Mouse (Mus musculus) hindbrain, postnatal 0 days (tissue): Measurements from ENCODE around the gene Fbxl18. TPM values are rescaled to one million over a fixed set of nuclear protein-coding genes. Genes with fewer than 3 reads are reported as not detected.

ENCODE experiments used
- ATAC-seq: fragments of 200-750 bp; cut with Nextera tagmentation; 2 replicates; pipeline ENCODE4 v1.8.0; 2017; ENCODE audit warnings: mild to moderate bottlenecking, moderate TSS enrichment, moderate library complexity
- DNase-seq: peaks from one replicate; pipeline ENCODE4 v3.0.0-alpha.2; 2015; ENCODE audit warnings: low spot score
- H3K27ac ChIP-seq: fragments of 300-500 bp; sonication (generic); 2 replicates; pipeline ENCODE4 v1.5.1; 2014; ENCODE audit warnings: mild to moderate bottlenecking
- H3K27me3 ChIP-seq: fragments of 300-500 bp; sonication (generic); 2 replicates; pipeline ENCODE4 v1.6.1; 2014; ENCODE audit warnings: low read length, mixed read lengths; ENCODE audit not compliant: insufficient read depth
- H3K36me3 ChIP-seq: fragments of 300-500 bp; sonication (generic); 2 replicates; pipeline ENCODE4 v1.6.1; 2014; ENCODE audit warnings: low read length, mixed read lengths; ENCODE audit not compliant: insufficient read depth
- H3K4me1 ChIP-seq: fragments of 300-500 bp; sonication (generic); 2 replicates; pipeline ENCODE4 v1.6.1; 2014; ENCODE audit warnings: antibody characterized with exemption, low read length, mixed read lengths; ENCODE audit not compliant: insufficient read depth
- H3K4me2 ChIP-seq: fragments of 300-500 bp; sonication (generic); 2 replicates; pipeline ENCODE4 v1.6.1; 2014; ENCODE audit warnings: low read depth, mild to moderate bottlenecking, low read length, moderate library complexity, mixed read lengths
- H3K4me3 ChIP-seq: fragments of 300-500 bp; sonication (generic); 2 replicates; pipeline ENCODE4 v1.5.1; 2014; ENCODE audit warnings: low read length
- H3K9ac ChIP-seq: fragments of 300-500 bp; sonication (generic); replicated peaks from 2 replicates; pipeline ENCODE4 v1.6.1; 2014; ENCODE audit warnings: mild to moderate bottlenecking, low read length, moderate library complexity, mixed read lengths
- H3K9me3 ChIP-seq: fragments of 300-500 bp; sonication (generic); 2 replicates; pipeline ENCODE4 v1.6.1; 2016; ENCODE audit warnings: low read length, mixed read lengths
- CTCF ChIP-seq: IDR thresholded peaks from 2 replicates; pipeline ENCODE4 v1.5.1; 2016; ENCODE audit warnings: antibody characterized with exemption, control low read depth, low read depth
- WGBS: fragments of 180-500 bp; shearing (Covaris S2); extraction: QIAGEN DNeasy Blood & Tissue Kit; methylation state at CpG from one replicate; pipeline ENCODE4 v1.1.7; 2014; 5-methylcytosine and 5-hydroxymethylcytosine counted together
- polyA plus RNA-seq: library from polyadenylated mRNA; unstranded; fragments of >200 nt; fragmentation: Nextera tagmentation; extraction: Ambion mirVana; gene quantifications from 2 replicates; pipeline ENCODE4 v1.2.1, GENCODE M21; 2015
- total RNA-seq: library from RNA; depleted of rRNA; stranded (reverse); fragments of >200 nt; gene quantifications from 2 replicates; pipeline ENCODE4 v1.2.3, GENCODE M21; 2014

Gene Fbxl18
- total and polyA plus RNA-seq, 2 experiments from 2014 or later: 31.4 to 68.6 TPM

GRCm38 (mm10) chr5:142881936-142882335, 13.3 kb downstream of the Fbxl18 start:
- peaks cover 21% of the 10 kb centered on the region for H3K36me3 ChIP-seq
- H3K9ac ChIP-seq: no peak overlapping the region
- H3K4me3 ChIP-seq: no peak overlapping the region
- TF ChIP-seq CTCF: no peak
- no peaks in the 10 kb centered on the region for H3K27me3 ChIP-seq
- 83% methylated on average over 8 of the region's 8 CpGs for WGBS
- no peaks in the 10 kb centered on the region for H3K9me3 ChIP-seq
- peaks cover 14% of the 10 kb centered on the region; the same call in 1 of the 2 replicates for H3K4me1 ChIP-seq
- DNase-seq (no peak), ATAC-seq (no peak)
- no peak overlapping the region for H3K4me2 ChIP-seq
- no peak overlapping the region for H3K27ac ChIP-seq

GRCm38 (mm10) chr5:142880806-142881516, 14.3 kb downstream of the Fbxl18 start:
- ATAC-seq: no peak
- H3K9me3 ChIP-seq: no peaks in the 10 kb centered on the region
- H3K9ac ChIP-seq: peak overlapping the region; percentile 37
- H3K27me3 ChIP-seq: no peaks in the 10 kb centered on the region
- 0 out of 2 replicates have a peak overlapping the region, but pooled peaks have one; percentile 3 for H3K4me2 ChIP-seq
- H3K36me3 ChIP-seq: peaks cover 11% of the 10 kb centered on the region
- WGBS: 25% methylated on average over 13 of the region's 13 CpGs
- no peak overlapping the region for H3K4me3 ChIP-seq
- peak overlapping the region; percentile 60 for H3K27ac ChIP-seq
- DNase-seq: peak; percentile 27
- peaks cover 14% of the 10 kb centered on the region; the same call in 1 of the 2 replicates for H3K4me1 ChIP-seq
- no peak for TF ChIP-seq CTCF

GRCm38 (mm10) chr5:142880246-142880645, 15.0 kb downstream of the Fbxl18 start:
- DNase-seq (no peak), ATAC-seq (no peak)
- Histone ChIP-seq H3K36me3 (peaks cover 4% of the 10 kb centered on the region), H3K9me3 (no peaks in the 10 kb centered on the region), H3K27me3 (no peaks in the 10 kb centered on the region), H3K4me3 (no peak overlapping the region), H3K27ac (peak overlapping the region; percentile 45), H3K4me2 (no peak overlapping the region), H3K4me1 (peaks cover 14% of the 10 kb centered on the region; the same call in 1 of the 2 replicates), H3K9ac (no peak overlapping the region; the same call in none of the 2 replicates)
- TF ChIP-seq CTCF: no peak
- WGBS: 62% methylated on average over 6 of the region's 6 CpGs

GRCm38 (mm10) chr5:142879318-142880175, 15.7 kb downstream of the Fbxl18 start:
- Histone ChIP-seq H3K27ac (no peak overlapping the region), H3K36me3 (no peaks in the 10 kb centered on the region; the same call in none of the 2 replicates), H3K4me3 (no peak overlapping the region), H3K27me3 (no peaks in the 10 kb centered on the region), H3K4me1 (peaks cover 14% of the 10 kb centered on the region; the same call in 1 of the 2 replicates), H3K9ac (no peak overlapping the region), H3K9me3 (no peaks in the 10 kb centered on the region), H3K4me2 (no peak overlapping the region)
- ATAC-seq: peak; percentile 71
- 65% methylated on average over 8 of the region's 8 CpGs for WGBS
- peak; percentile 95 for DNase-seq
- peak; percentile 96 for TF ChIP-seq CTCF

GRCm38 (mm10) chr5:142878570-142878969, 16.7 kb downstream of the Fbxl18 start:
- Histone ChIP-seq H3K36me3 (no peaks in the 10 kb centered on the region; the same call in none of the 2 replicates), H3K27me3 (no peaks in the 10 kb centered on the region), H3K4me3 (no peak overlapping the region), H3K9ac (no peak overlapping the region), H3K4me2 (no peak overlapping the region), H3K9me3 (no peaks in the 10 kb centered on the region), H3K4me1 (peaks cover 14% of the 10 kb centered on the region; the same call in 1 of the 2 replicates), H3K27ac (no peak overlapping the region)
- no peak for DNase-seq
- no peak for ATAC-seq
- 66% methylated on average over 15 of the region's 15 CpGs for WGBS
- TF ChIP-seq CTCF: no peak

GRCm38 (mm10) chr5:142877337-142878280, 17.6 kb downstream of the Fbxl18 start:
- H3K36me3 ChIP-seq: no peaks in the 10 kb centered on the region; the same call in none of the 2 replicates
- 22% methylated on average over 11 of the region's 11 CpGs for WGBS
- peak overlapping the region; percentile 28 for H3K27ac ChIP-seq
- DNase-seq (peak; percentile 94), ATAC-seq (peak; percentile 84)
- H3K27me3 ChIP-seq: no peaks in the 10 kb centered on the region
- H3K4me2 ChIP-seq: no peak overlapping the region
- peaks cover 14% of the 10 kb centered on the region; the same call in 1 of the 2 replicates for H3K4me1 ChIP-seq
- H3K4me3 ChIP-seq: no peak overlapping the region
- no peak overlapping the region for H3K9ac ChIP-seq
- no peaks in the 10 kb centered on the region for H3K9me3 ChIP-seq
- peak; percentile 99 for TF ChIP-seq CTCF
